Mouse (Mus musculus) T-helper 1 cell (primary cell): ENCODE measurements around the gene Ccdc102a.

ENCODE experiments used
- in situ Hi-C: fragments of 300-600 bp; cut with MboI, MseI; formaldehyde crosslinking; loops from one replicate; pipeline ENCODE4 v1.15.1; 2025; ENCODE audit warnings: high pct_unique_total_duplicates

The Ccdc102a gene

DNA sequence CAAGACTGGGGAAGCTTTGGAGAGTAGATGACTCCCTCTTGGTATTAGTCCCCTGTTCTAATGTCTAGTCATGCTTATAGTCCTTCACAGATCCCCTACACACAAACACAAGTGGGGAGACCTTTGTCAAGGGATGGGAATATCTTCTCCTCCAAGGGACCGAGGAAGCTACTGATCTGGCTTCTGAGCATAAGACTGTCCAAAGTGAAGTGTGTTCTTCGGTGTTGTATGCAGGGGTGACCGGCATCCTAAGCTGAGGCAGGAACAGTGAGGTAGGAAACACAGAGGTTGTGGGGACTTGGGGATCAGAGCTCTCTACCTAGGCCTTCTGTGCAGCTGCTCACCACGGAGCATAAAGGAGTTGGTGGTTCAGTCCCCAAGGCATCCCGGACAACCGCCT, 4.3 kb upstream of the Ccdc102a start:
- in situ Hi-C loops = no loop called here

DNA sequence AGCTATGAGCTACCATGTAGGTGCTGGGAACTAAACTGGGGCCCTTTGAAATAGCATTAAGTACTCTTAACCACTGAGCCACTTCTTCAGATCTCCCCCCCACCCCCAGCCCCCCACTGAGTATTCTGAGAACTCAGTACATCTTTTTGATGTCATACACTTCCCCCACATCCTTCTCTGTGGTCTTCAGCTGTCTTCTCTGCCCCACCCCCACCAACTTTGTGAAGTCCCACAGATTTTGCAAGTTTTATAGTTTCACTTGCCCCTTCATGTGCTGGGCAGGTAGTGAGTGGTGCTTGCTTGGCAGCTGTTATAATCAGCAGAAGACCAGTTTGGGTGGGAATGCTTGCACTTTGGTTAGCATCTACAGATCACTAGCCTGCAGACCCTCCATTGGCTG, 1.4 kb upstream of the Ccdc102a start:
- in situ Hi-C loops = no loop called here

DNA sequence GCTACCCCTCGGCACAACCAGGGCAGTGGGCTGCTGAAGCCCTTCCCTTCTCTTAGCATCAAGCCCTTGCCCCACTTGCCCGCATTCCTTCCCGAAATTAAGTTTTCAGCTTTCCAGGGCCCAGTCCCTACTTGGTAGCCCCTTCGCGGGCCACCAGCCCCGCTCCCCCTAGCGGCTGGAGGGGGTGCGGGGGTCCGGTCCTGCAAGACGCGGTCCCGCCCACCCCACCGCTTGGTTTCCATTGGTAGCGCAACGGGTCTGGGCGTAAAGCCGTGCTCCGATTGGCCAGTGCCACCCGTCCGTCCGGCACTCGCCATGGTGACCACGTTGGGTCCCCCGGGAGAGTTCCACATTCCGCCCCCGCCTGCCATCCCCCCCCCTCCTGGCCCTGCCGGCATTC, 546 bp downstream of the Ccdc102a start:
- in situ Hi-C loops = no loop called here

DNA sequence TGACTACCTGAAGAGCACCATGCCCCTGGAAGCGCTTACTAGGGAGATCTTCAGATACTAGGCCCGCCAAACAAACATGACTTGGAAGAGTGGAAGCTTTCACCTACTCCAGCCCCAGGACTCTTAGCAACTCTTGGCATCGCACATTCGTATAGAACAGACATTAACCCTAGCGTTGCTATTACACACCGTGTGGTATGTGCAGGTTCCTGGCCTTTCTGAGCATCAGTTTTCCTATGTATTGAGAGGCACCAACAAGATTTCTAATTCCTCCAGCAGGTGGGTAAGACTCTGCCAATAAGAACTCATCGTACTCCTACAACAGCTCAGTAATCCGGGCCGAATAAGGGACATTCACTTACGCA, 956 bp downstream of the Ccdc102a start:
- in situ Hi-C loops = no loop called here

DNA sequence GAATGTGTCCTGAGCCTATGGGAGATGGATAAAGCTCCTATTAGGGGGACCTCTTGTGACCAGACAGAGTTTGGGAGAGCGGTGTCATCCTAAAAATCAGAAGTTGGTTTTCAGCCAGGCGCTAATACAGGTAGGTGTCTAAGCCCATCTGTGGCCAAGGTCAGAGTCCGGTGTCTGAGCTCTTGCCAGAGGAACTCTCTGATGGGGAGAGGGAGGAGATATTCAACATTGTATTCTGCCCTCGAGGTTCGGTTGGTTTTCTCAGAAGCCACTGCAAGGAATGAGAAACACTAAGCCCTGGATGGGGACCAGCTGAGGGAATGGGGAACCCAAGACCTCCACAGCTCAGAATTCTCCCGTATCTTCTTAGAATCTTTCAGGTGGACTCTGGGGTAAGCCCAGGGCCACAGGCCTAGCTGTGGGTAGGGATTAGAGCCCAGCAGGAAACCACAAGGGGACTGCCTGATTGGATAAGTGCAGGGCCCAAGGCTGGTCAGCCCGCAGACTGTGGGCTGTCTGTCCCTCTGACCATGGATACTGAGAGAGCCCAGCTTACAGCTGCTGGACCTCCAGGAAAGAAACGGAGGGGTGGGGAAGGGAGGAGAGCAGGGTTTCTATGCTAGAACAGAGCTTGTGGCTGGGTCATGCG, 1.5 kb downstream of the Ccdc102a start:
- in situ Hi-C loops = no loop called here

DNA sequence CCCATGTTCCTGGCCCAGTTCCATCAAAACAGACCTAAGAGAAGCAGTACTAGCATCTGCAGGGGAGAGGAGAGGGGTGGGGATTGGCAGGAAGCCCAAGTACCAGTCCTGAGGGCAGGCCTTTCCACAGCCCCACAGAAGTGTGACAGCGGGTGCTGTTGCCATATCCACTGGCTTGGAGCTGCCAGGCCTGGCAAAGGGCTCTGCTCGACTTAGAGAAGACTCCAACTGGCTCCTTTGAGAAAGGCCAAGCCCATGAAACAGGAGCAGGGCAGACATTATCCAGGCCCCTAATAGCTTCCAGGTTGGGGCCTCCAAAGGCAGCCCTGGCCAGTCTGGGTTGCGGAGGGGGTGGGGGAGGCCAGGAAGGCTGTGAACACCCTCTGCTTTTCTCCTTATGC, 3.2 kb downstream of the Ccdc102a start:
- in situ Hi-C loops = no loop called here

DNA sequence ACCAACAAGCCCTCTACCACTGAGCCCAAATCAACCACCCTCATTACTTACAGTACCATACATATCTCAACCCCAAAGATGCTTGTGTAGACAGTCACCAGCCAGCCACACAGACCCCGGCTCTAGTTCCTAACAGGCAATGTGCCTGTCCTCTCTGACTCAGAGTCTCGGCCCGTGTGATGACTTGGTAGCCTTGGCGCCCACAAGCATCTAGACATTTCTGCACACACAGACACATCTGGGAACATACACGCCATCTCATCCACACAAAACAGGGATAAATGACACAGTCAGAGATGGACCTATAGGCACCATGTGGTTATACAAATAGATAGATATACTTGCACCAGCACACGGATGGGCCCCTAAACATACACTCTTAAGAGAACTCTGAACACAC, 3.6 kb downstream of the Ccdc102a start:
- in situ Hi-C loops = no loop called here

DNA sequence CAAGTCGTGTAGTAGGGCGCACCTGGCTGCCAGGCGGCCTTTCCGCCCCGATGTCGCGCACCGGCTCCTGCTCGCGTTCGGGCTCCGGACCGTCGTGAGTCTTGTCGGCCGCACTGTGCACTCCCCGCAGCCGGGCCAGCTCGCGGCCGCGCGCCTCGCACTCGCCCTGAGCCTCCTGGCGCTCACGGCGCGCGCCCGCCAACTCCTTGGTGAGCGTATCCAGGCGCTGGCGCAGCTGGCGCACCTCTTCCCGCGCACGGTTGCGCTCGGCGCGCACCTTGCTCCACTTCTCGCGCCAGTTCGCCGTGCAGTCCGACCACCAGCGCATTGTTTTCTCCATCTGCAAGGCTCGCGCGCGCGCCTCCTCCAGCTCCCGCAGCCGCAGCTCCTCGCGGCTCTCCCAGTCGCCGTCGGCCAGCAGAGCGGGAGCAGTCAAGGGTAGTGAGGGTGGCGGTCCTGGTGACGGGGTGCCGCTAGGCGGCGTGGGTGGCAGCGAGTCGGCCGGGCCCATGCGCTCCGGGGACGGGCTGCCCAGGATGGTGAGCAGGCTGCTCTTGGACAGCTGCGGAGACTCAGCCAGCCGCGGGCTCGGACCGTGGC, 4.7 kb downstream of the Ccdc102a start:
- in situ Hi-C loops = no loop called here

DNA sequence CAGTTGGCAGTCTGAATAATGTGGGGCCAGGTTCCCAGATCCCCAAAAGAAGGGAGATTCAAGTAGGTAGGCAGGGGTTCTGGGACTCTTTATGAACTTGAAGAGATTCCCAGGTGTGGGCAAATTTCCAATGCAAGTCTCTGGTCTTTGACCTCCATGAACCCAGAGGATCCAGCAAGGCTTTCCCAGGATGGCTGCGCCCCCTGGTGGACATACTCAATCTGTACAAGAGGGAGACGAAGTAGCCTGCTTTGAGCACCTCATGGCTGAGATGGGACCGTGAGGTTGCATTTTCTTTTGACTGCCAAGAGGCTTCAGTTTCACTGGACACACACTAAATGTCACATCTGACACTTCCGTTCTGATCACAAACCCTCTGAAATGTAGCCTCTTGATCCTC, 9.1 kb downstream of the Ccdc102a start:
- in situ Hi-C loops = no loop called here

DNA sequence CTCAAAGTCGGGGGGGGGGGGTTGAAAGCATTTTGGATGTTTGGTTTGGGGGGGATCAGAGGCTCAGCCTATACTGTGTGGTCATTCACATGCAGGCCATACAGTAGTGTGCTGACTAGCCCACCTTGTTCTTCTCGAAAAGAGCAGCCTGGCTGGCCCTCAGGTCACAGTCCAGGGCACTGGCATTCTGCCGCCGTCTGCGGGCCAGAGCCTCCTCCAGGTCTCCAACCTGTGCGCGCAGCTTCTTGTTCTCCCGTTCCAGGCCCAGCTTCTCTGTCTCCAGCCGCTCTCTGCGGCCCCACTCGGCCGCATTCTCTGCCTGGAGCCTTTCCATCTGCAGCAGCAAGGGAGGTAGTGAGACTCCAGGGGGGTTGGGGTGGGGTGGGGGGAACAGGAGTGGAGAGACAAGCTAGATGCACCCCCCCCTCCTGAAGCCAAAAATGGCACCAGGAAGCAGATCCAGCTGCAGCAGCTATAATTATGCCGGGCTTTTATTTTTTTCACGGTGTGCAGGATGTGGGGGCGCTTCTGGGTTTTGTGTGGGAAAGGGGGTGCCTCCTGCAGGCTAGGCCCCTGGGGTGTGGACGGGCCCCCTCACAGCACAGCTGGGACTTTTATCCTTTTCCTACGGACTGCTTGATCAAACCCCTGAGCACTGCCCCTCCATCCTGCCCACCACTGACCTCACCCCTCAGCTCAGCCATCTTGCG, 10.2 kb downstream of the Ccdc102a start:
- in situ Hi-C loops = no loop called here

DNA sequence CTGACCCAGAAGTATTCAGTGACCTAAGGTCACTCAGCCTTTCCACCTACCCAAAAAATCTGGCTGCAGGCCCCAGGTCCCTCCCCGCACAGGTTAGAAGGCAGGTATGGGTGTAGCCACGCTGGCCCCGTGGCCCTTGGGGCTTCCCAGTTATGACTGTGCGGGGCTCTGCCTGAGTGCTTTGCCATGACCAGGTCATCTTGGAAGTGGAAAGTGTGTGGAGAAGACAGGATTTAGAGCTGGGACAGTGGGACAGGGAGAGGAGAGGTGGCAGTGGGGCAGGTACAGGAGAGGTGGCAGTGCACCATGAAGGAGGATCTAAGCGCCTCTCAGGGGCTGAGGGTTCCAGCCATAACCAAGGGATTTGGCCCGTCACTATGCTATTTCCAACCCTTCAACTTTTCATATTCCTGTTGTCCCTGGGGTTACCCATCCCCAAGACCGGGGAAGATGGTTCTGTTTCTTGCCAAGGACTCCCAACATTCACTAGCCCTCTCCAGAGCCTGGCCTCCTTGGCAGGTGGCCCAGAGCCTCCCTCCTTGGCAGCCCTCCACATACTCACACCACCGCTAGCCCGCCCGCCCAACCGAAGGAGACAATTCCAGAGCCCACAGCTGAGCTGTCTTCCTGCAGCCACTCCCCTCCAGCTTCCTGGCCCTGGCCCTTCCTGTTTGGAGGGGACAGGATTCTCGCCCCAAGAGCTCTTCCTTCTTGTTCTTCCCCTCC, 13.3 kb downstream of the Ccdc102a start:
- in situ Hi-C loops = no loop called here

DNA sequence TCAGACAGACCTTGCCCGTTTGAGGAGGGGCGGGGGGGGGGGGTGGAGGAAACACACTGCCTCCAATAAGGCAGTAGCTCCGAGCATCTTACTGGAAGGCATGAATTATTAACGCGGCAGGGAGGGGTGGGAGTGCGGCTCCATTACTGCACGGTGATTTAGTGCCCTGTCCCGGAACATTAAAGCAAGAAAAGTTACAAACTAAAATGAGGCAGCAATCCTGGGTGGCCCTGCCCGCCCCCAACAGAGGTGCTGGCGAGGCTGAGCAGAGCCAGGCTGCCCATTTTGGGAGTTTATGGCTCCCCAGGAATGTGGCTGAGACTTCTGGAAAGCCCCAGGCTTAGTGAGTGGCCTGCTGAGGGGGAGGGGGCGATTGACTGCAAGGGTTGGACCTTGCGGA, 14.2 kb downstream of the Ccdc102a start:
- in situ Hi-C loops = no loop called here

DNA sequence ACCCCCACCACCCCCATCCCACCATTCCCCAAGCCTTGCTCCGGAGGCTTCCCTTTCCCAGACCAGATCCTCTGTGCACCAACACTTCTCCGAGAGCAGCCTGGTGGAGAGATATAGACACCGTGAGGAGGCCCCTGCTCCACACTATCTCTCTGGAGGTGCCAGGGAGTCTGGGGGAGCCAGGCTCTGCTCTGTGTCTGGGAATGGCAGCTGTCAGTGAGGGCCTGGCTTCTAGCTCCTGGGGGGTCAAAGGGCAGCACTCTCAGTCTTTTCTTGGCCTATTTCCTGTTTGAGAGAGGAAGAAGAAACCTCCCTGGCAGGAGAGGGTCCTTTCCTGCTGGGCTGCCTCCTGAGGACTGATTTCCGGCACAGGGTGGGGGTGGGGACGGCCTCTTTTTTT, 16.9 kb downstream of the Ccdc102a start:
- in situ Hi-C loops = no loop called here

DNA sequence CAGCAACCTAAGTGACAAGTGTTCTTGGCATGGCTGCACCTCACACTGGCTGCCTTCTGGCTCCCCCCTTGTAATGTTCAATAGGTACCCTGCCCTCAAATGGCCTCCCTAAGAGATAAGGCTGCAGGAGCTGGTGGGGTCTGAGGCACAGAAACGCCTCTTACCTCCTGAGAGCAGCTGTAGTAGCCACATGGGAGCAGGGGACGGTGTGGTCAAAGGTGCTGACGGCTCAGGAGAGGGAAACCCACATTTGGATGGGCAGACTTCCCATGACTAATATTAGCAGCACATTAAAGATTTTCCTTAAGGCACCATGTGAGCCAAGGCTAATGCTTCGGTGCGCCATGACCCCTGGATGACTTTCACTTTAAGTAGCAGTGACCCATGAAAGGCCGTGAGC, 17.3 kb downstream of the Ccdc102a start:
- in situ Hi-C loops = no loop called here

DNA sequence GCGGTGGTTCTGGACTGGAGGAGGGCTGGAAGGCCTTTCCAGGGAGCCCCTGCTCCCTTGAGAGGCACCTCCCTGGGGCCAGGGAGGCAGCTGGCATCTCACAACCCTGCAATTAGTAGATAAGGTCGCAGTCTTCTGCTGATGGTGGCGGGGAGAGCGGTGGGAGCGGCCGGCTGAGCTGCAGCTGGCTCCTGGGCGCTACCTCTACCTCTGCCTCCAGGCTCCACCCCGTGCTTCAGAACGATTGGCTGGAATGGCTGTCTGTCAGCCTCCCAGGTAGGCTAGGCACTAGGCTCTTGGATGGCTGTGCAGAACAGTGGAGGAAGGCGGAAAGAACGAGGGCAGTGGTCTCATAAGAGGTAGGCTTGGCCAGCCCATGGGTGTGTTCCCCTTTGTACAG, 18.6 kb downstream of the Ccdc102a start:
- in situ Hi-C loops = no loop called here

DNA sequence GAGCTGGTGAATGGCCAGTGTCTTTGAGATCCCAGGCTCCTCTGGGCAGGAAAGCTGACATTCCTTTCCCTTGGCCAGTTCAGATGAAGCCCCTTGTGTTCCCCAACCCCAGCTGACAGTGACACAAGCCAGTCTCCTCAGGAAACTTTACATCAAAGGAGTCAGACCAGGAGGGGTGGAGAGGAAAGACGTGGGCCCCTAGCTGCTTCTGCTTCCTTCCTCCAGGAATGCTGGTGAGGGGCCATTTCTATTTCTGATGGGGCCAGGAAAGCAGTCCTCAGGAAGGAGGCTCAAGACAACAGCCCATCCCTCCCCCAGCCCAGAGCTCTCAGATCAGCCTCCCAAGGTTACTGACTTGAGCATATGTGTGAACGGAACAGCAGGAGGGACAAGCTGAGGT, 25.0 kb downstream of the Ccdc102a start:
- in situ Hi-C loops = no loop called here

DNA sequence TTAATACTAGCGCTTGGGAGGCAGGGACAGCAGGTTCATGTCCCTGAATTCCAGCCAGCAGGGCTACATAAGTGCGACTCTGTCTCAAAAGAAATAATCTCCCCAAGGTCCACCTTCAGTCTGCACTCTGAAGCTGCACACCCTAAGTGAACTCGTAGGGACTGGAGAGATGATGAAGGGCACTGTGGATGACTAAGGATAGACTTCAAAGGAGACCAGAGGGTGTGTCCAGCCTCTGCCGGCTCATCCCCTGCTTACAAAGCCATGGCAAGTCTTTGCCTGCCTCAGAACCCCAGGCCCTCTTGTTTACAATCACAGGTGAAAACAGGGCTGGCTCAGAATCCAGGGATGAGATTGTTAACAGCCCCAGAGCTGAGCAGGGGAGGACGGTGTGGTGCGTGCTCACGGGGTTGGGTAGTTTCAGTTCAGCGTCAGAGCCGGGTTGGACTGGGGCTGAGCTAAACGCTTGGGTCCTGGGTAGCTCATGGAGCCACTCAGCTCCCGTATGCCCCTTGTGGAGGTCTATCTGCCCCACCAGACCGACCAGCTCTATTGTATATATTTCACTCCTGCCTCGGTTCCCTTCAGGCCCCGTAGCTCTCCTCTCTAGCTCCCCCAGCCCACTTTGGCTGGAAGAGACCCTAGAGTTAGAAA, 29.4 kb downstream of the Ccdc102a start:
- in situ Hi-C loops = no loop called here

DNA sequence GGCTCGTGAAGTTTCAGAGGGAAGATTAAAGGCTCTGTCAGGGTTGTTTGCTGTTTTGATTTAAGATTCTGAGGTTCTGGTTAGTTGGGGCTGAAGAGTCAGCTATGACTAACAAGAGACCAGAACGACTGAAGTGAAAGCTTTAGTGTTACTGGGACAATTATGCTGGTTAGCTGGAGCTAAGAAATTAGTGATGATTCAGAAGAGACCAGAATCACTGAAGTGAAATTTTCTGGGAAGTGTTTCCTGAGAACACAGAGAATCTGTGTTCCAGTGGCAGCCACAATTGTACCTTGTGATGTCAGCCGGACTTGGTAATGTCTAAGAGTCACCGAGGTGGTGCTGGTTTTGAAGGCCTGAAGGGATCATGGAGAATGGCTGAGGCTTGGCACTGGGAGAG, 37.2 kb downstream of the Ccdc102a start:
- in situ Hi-C loops = no loop called here

DNA sequence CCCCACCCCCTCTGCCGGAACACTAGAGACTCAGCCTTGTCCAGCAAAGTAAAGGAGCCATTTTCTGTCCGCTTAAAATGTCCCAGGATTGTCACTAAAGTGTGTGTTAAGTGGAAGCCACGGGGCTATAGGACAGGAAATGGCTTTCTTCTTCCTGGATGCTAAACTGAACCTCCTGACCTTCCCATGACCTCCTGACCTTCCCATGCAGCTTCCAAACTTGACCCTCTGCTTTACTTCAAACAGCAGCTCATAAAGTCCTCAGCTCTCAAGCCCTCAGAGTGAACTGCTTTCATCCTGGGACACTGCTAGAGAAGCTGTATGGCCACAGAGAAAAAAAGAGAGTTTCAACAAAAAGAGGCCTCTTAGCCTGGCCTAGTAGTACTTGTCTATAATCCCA, 41.1 kb downstream of the Ccdc102a start:
- in situ Hi-C loops = no loop called here

DNA sequence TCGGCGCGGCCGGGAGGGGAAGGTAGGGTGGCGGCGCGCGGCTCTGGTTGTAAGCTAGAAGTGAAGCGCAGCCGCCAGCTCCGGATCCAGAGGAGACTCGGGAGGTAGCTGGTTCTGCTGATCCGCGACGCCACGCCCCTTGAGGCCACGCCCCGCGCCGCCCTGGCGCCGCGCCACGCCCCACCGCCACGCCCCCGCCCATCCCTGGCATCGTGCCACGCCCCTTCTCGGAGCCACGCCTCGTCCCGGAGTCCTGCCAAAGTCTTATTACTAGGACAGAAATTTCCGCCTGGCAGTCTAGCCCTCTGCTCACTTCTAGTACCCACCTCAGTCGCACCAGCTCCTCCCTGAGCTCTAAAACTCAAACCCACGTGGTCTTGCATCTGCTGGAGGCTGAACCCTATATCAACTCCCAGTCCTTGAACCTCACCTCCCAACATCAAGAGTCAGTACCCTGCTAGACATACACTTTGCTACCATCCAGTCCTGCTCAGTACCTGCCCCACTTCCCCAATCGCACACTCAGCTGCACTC, 41.6 kb downstream of the Ccdc102a start, which contains the start of gene Dok4:
Dok4 (minus strand) TSS at position 134 of the 534 bp plus-strand sequence.
- in situ Hi-C loops = no loop called here

DNA sequence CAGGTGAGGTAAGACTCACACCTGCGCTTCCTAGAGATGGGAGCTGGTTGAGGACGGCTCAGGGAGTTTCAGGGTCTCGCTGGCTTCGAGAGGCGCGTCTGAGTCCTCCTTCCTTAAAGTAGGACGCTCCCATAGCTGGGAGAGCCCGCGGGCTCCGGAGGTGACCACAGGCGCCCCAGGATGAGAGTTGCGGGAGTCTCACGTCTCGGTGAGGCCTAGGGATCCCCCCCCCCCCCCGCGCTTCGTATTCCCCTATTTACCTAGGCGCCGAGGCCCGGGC, 42.1 kb downstream of the Ccdc102a start:
- in situ Hi-C loops = no loop called here
